Mouse (Mus musculus) liver, adult 2 months (tissue): ENCODE measurements around the gene Agrn.

ENCODE experiments used
- CTCF ChIP-seq: fragments of 200-500 bp; IDR thresholded peaks from 2 replicates; pipeline ENCODE4 v1.5.1; 2011; ENCODE audit warnings: low read depth, low read length, control low read depth
- POLR2A ChIP-seq: fragments of 200-500 bp; IDR thresholded peaks from 2 replicates; pipeline ENCODE4 v1.6.1; 2011; ENCODE audit warnings: low read length, control low read depth; ENCODE audit not compliant: insufficient read depth; ENCODE audit errors: extremely low read depth

DNA sequence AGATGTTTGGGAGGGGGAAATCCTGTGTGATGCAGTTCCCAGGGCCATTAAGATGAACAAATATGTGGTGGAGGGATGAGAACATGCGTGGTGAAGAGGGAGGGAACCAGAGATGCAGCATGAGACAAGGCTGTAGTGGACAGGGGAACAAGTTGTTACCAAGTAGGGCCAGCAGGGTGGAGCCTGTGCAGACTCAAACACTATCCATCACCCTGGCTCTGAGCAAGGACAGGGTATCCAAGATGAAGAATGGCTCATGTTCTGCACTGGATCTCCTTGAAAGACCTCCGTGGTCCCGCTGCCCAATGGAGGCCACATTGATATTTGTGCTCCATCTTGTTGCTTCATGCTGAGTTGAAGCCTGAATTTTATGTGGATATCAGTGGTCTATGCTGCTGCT lies 42.5 kb downstream of the Agrn start:
- TF ChIP-seq CTCF, result no peak
- TF ChIP-seq POLR2A, result no peak
